Mouse (Mus musculus) lung, postnatal 0 days (tissue): ENCODE results near the gene Fat3. TPM values are rescaled to one million over a fixed set of nuclear protein-coding genes. Genes with fewer than 3 reads are reported as not detected.

Experiments
- ATAC-seq: fragments of 200-750 bp; cut with Nextera tagmentation; 2 replicates; pipeline ENCODE4 v1.8.0; 2017; ENCODE audit warnings: moderate library complexity
- DNase-seq: peaks from one replicate; pipeline ENCODE4 v3.0.0-alpha.2; 2016; ENCODE audit warnings: low spot score
- H3K27ac ChIP-seq: fragments of 300-500 bp; sonication (generic); 2 replicates; pipeline ENCODE4 v1.5.1; 2014; ENCODE audit warnings: antibody characterized with exemption, mild to moderate bottlenecking, low read length, mixed read lengths
- H3K27me3 ChIP-seq: fragments of 300-500 bp; sonication (generic); replicated peaks from 2 replicates; pipeline ENCODE4 v1.6.1; 2014; ENCODE audit warnings: low read length, mixed read lengths; ENCODE audit not compliant: insufficient read depth
- H3K36me3 ChIP-seq: fragments of 300-500 bp; sonication (generic); 2 replicates; pipeline ENCODE4 v1.6.1; 2014; ENCODE audit warnings: low read length, mixed read lengths; ENCODE audit not compliant: insufficient read depth
- H3K4me1 ChIP-seq: fragments of 300-500 bp; sonication (generic); 2 replicates; pipeline ENCODE4 v1.6.1; 2014; ENCODE audit warnings: antibody characterized with exemption, low read depth, low read length, mixed read lengths; ENCODE audit not compliant: insufficient read depth
- H3K4me2 ChIP-seq: fragments of 300-500 bp; sonication (generic); replicated peaks from 2 replicates; pipeline ENCODE4 v1.6.1; 2014; ENCODE audit warnings: low read depth, mild to moderate bottlenecking, low read length, moderate library complexity, mixed read lengths
- H3K4me3 ChIP-seq: fragments of 300-500 bp; sonication (generic); 2 replicates; pipeline ENCODE4 v1.5.1; 2014; ENCODE audit warnings: low read depth, low read length
- H3K9ac ChIP-seq: fragments of 300-500 bp; sonication (generic); replicated peaks from 2 replicates; pipeline ENCODE4 v1.6.1; 2014; ENCODE audit warnings: low read depth, mild to moderate bottlenecking
- H3K9me3 ChIP-seq: fragments of 300-500 bp; sonication (generic); 2 replicates; pipeline ENCODE4 v1.6.1; 2016; ENCODE audit warnings: low read length, mixed read lengths
- CTCF ChIP-seq: IDR thresholded peaks from 2 replicates; pipeline ENCODE4 v1.5.1; 2016; ENCODE audit warnings: antibody characterized with exemption, mild to moderate bottlenecking
- EP300 ChIP-seq: IDR thresholded peaks from 2 replicates; pipeline ENCODE4 v1.6.1; 2016; ENCODE audit warnings: antibody characterized with exemption, mild to moderate bottlenecking, control low read depth
- WGBS: fragments of 180-500 bp; shearing (Covaris S2); extraction: QIAGEN DNeasy Blood & Tissue Kit; methylation state at CpG from one replicate; pipeline ENCODE4 v1.1.7; 2014; 5-methylcytosine and 5-hydroxymethylcytosine counted together
- polyA plus RNA-seq: library from polyadenylated mRNA; unstranded; fragments of >200 nt; fragmentation: Nextera tagmentation; extraction: Ambion mirVana; gene quantifications from 2 replicates; pipeline ENCODE4 v1.2.1, GENCODE M21; 2015

Fat3 gene
- polyA plus RNA-seq, 1 experiment from 2014 or later: 0.78 TPM

DNA sequence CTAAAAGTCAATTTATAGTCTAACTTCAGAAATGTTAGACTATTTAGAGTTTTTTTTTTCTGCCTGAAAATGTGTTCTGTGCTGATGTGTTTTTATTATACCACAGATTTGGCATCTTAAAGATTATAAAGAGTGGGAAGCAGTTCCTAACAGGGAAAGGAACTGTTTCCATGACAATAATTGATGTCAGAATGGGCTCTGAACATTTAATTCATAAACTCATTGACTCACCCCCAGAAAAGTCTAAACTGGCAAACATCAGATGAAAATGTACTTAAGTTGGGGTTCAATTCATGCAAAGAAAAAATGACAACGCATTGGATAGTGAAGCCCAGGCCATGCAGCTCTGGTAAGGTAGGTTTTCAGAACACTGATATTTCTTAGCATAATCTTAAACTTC, 193.3 kb downstream of the Fat3 start:
- Histone ChIP-seq H3K27me3 (no peaks in the 10 kb centered on the region), H3K9me3 (no peaks in the 10 kb centered on the region), H3K36me3 (no peaks in the 10 kb centered on the region), H3K27ac (no peak overlapping the region), H3K4me2 (no peak overlapping the region), H3K9ac (no peak overlapping the region), H3K4me3 (no peak overlapping the region), H3K4me1 (no peaks in the 10 kb centered on the region)
- 94% methylated on average over 1 of the region's 1 CpGs for WGBS
- DNase-seq (no peak), ATAC-seq (no peak)
- TF ChIP-seq EP300 (no peak), CTCF (no peak)

DNA sequence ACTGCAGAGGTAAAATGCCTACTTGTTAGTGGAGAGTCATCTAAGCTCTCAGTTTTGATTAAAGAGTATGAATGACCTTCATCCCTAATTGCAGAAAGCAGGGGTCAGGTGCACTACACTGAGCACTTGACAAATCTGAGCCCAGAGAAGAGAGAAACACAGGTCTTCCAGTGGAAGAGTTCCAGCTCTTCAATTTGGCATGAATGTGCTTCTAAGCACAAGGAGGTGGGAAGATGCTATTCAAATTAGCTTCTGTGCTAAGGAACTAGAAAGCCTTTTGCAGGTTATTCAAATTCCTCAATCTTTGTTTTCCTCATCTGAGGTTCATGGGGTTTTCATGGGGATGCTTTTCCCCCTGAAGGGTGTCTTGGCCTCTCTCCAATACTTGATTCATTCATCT, 194.9 kb downstream of the Fat3 start:
- Histone ChIP-seq H3K4me1 (no peaks in the 10 kb centered on the region), H3K36me3 (no peaks in the 10 kb centered on the region), H3K27ac (no peak overlapping the region), H3K9me3 (no peaks in the 10 kb centered on the region), H3K4me3 (no peak overlapping the region), H3K9ac (no peak overlapping the region), H3K27me3 (no peaks in the 10 kb centered on the region), H3K4me2 (no peak overlapping the region)
- TF ChIP-seq CTCF: no peak
- no peak for TF ChIP-seq EP300
- ATAC-seq: no peak
- no peak for DNase-seq

DNA sequence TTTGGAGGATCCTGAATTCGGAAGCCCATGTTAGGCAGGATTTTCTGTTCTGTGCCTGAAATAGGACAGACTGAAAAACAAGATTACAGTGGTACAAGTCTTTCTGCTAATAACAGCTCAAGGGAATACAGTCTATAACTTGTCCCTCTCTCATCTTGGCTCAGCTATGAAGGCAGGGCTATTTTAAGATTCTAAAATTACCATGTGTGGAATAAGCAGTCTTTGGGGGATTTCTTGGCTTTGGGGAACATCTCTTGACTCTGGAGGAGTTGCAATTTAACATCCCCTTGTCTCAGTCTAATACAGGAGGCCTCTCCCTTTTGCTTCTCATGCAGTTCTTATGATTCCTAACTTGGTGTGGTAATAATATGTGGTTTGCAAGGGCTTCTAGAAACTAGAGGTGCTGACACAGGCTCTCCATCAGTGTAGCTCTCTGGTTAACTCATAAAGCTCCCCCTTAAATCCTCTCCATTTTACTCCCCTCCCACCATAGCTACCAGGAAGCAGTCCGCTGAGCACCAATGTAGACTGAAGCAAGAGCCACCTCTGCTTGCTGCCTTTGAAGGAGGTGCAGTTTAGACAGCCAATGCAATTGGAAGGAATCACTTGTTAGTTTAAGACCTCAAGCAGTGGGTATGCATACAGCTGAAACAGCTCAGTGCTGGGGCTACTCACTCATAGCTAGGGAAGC, 195.5 kb downstream of the Fat3 start:
- ATAC-seq (no peak), DNase-seq (no peak)
- Histone ChIP-seq H3K9me3 (no peaks in the 10 kb centered on the region), H3K27me3 (no peaks in the 10 kb centered on the region), H3K27ac (no peak overlapping the region), H3K4me3 (no peak overlapping the region), H3K9ac (no peak overlapping the region), H3K4me2 (no peak overlapping the region), H3K4me1 (no peaks in the 10 kb centered on the region), H3K36me3 (no peaks in the 10 kb centered on the region)
- 86% methylated on average over 2 of the region's 2 CpGs for WGBS
- no peak for TF ChIP-seq CTCF
- TF ChIP-seq EP300: no peak

DNA sequence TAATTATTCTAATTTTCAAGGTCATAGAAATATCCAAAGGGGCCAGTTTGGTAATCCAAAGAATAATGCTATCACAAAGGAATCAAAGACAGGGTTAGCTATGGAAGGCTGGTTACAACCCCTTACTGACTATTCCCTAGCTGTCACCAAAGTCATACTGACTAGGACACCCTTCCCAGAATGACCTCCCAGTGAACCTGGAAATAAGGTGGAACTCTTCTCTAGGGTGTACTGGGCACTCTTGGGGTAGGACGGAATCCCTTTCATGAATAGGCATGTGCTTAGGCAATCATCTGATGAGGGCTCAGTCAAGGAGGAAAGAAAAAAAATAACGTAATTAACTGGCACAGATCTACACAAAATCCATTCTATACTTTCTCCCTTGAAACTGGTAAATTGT, 196.1 kb downstream of the Fat3 start:
- TF ChIP-seq CTCF: no peak
- no peak for TF ChIP-seq EP300
- no peak for ATAC-seq

DNA sequence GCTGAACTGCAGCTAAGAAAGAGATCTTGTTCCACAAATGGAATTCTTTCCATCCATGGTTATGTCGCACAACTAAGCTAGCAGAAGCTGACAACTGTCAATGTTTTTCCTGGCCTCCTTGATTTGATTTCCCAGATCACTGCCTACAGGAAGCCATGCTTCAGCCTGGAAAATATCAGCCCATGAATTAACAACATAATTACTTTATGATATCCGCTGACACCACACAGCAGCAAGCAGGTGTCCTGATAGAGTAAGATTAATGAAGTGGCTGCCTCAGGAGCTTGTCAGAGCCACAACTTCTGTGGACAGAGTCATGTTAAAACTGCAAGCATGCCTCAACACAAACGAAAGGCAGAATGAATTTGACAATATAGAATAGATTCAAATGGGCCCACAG, 198.6 kb downstream of the Fat3 start:
- H3K27ac ChIP-seq: no peak overlapping the region
- 39% methylated on average over 3 of the region's 3 CpGs for WGBS
- H3K4me2 ChIP-seq: no peak overlapping the region
- TF ChIP-seq EP300: no peak
- TF ChIP-seq CTCF: no peak
- no peaks in the 10 kb centered on the region for H3K36me3 ChIP-seq
- DNase-seq (no peak), ATAC-seq (no peak)
- H3K27me3 ChIP-seq: no peaks in the 10 kb centered on the region
- H3K4me3 ChIP-seq: no peak overlapping the region
- H3K4me1 ChIP-seq: no peaks in the 10 kb centered on the region
- H3K9me3 ChIP-seq: no peaks in the 10 kb centered on the region
- no peak overlapping the region for H3K9ac ChIP-seq

More for the DNA sequence above, 196.1 kb downstream of the Fat3 start:
- H3K36me3 ChIP-seq: no peaks in the 10 kb centered on the region
- 70% methylated on average over 2 of the region's 2 CpGs for WGBS
- H3K9me3 ChIP-seq: no peaks in the 10 kb centered on the region
- no peaks in the 10 kb centered on the region for H3K4me1 ChIP-seq
- H3K4me3 ChIP-seq: no peak overlapping the region
- H3K27ac ChIP-seq: no peak overlapping the region
- no peak for DNase-seq
- H3K27me3 ChIP-seq: no peaks in the 10 kb centered on the region
- H3K4me2 ChIP-seq: no peak overlapping the region
- no peak overlapping the region for H3K9ac ChIP-seq

DNA sequence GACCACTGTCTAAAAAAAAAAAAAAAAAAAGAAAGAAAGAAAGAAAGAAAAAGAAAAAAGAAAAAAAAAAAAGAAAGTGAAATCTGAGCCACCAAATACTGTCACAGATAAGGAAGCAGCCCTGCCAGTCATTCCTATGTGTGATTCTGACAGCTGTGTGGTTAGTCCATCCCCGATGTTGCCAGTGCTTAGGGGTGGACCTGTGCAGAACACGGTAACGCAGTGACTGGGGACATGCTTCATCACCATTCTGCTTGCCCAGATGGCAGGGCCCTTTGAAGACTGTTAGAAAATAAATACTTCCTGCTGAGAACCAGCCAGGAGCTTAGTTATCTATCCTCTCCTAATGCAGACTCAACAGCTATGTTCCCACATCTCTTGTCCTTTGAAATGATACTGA, 203.2 kb downstream of the Fat3 start:
- 38% methylated on average over 3 of the region's 3 CpGs for WGBS
- TF ChIP-seq CTCF (no peak), EP300 (no peak)
- ATAC-seq (no peak), DNase-seq (no peak)
- no peak overlapping the region for H3K9ac ChIP-seq
- H3K4me3 ChIP-seq: no peak overlapping the region
- no peaks in the 10 kb centered on the region for H3K36me3 ChIP-seq
- H3K4me2 ChIP-seq: no peak overlapping the region
- no peaks in the 10 kb centered on the region for H3K4me1 ChIP-seq
- no peaks in the 10 kb centered on the region for H3K27me3 ChIP-seq
- no peaks in the 10 kb centered on the region for H3K9me3 ChIP-seq
- no peak overlapping the region for H3K27ac ChIP-seq
